Mouse (Mus musculus): Measurements from ENCODE around the gene Nmnat2. TPM values are rescaled to one million over a fixed set of nuclear protein-coding genes. Genes with fewer than 3 reads are reported as not detected.

The Nmnat2 gene
- polyA plus RNA-seq (2014; fragmentation: Illumina TruSeq; extraction: RNeasy Lipid Tissue Mini Kit (QIAGEN cat#74804); ENCODE audit: low read depth, low replicate concordance), result 0.18 TPM

DNA sequence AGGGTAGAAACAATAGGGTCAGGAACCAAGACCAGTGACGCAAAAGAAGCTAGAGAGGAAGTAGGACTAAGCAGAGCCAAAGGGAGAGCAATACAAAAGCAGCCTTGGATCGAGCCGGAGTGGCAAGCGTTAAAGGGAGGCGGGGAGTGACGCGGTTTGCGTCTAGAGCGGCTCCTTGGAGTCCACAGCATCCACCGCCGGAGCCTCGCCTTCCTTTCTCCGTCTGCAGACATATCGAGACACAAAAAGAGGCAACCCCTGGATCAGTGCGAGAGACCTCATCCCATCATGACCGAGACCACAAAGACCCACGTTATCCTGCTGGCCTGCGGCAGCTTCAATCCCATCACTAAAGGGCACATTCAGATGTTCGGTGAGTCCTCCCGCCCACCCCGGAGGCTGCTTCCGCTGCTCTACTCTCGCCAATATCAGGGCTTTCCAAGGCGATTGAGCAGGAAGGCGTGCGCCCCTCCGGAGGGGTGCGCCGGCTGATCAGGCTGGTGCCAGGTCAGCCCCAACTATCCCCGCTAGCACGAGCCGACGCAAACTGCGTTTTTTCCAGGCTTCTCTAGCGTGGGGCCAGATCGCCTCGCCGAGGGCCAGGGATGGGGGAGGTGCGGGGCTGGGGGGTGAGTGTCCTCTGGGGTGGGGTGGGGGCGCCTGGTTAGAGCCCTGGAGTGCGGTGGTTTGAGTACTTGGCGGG, at the start of gene Nmnat2:
Gene Nmnat2, plus strand, starts transcription at position 173 of the 703 bp plus-strand sequence.

Other genes with a start within 250 kb of the Nmnat2 start
- not detected for gene Apobec4, start 204.4 kb upstream of the Nmnat2 start, polyA plus RNA-seq (2014; fragmentation: Illumina TruSeq; extraction: RNeasy Lipid Tissue Mini Kit (QIAGEN cat#74804); ENCODE audit: low read depth, low replicate concordance)
- gene Rgl1, start 188.6 kb upstream of the Nmnat2 start, polyA plus RNA-seq (2014; fragmentation: Illumina TruSeq; extraction: RNeasy Lipid Tissue Mini Kit (QIAGEN cat#74804); ENCODE audit: low read depth, low replicate concordance), result 19.1 TPM
- 37.6 TPM for gene Arpc5, start 188.5 kb upstream of the Nmnat2 start, polyA plus RNA-seq (2014; fragmentation: Illumina TruSeq; extraction: RNeasy Lipid Tissue Mini Kit (QIAGEN cat#74804); ENCODE audit: low read depth, low replicate concordance)
- gene Ncf2, start 154.8 kb upstream of the Nmnat2 start, polyA plus RNA-seq (2014; fragmentation: Illumina TruSeq; extraction: RNeasy Lipid Tissue Mini Kit (QIAGEN cat#74804); ENCODE audit: low read depth, low replicate concordance), result 3.6 TPM
- gene Smg7, start 52.3 kb upstream of the Nmnat2 start, polyA plus RNA-seq (2014; fragmentation: Illumina TruSeq; extraction: RNeasy Lipid Tissue Mini Kit (QIAGEN cat#74804); ENCODE audit: low read depth, low replicate concordance), result 36.3 TPM
- 4.5 TPM for gene Lamc2, start 231.5 kb downstream of the Nmnat2 start, polyA plus RNA-seq (2014; fragmentation: Illumina TruSeq; extraction: RNeasy Lipid Tissue Mini Kit (QIAGEN cat#74804); ENCODE audit: low read depth, low replicate concordance)